Mouse (Mus musculus): ENCODE results near the gene Hic1. TPM values are rescaled to one million over a fixed set of nuclear protein-coding genes. Genes with fewer than 3 reads are reported as not detected.
A peak's percentile ranks its signal among the peaks of the same experiment; 100 is the strongest.

Gene Hic1
- polyA plus RNA-seq, 1 experiment from 2014 or later, result 1.3 TPM

DNA sequence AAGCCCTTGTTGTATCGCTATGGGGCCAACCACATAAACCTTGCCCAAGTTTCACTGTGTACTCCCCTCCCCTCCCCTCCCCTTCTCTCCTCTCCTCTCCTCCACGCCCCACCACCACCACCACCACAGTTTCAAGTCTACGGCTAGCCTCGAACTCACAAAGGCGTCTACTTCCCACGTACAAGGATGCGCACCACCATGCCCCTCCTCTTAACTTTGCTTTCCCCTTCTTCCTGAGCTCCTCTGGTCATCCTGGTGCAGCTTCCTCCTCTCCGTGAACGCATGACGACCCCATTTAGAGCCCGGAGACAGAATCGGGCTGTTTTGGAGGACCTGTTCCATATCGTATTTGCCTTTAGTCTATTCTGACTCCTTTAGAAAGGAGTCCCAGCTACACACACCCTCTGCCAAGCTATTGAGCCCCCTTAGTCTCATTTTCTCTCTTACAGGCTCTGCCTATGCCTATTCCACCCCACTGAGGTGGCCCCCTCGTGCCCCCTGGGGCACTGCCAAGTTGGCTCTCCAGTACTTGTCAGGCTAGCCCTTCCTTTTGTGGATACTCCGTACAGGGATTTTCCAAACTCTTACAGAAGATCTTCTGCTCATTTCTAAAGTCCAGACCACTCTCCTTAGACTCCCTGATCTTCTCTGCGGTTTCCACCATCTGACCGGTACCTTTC is 2.0 kb upstream of the Hic1 start:
- WGBS, result 5% methylated on average over 17 of the region's 17 CpGs
- H3K4me3 ChIP-seq, result peak overlapping the region; percentile 73; the same call in 1 of the 2 replicates
- H3K27me3 ChIP-seq (replicated peaks; ENCODE audit: low read depth, poor library complexity, severe bottlenecking), result peaks cover 88% of the 10 kb centered on the region
- peaks cover 71% of the 10 kb centered on the region for H3K4me1 ChIP-seq
- DNase-seq (ENCODE audit: low spot score), result no peak
- H3K36me3 ChIP-seq (replicated peaks), result peaks cover 4% of the 10 kb centered on the region
- H3K27ac ChIP-seq (replicated peaks), result no peak overlapping the region
- H3K9me3 ChIP-seq, result no peaks in the 10 kb centered on the region

DNA sequence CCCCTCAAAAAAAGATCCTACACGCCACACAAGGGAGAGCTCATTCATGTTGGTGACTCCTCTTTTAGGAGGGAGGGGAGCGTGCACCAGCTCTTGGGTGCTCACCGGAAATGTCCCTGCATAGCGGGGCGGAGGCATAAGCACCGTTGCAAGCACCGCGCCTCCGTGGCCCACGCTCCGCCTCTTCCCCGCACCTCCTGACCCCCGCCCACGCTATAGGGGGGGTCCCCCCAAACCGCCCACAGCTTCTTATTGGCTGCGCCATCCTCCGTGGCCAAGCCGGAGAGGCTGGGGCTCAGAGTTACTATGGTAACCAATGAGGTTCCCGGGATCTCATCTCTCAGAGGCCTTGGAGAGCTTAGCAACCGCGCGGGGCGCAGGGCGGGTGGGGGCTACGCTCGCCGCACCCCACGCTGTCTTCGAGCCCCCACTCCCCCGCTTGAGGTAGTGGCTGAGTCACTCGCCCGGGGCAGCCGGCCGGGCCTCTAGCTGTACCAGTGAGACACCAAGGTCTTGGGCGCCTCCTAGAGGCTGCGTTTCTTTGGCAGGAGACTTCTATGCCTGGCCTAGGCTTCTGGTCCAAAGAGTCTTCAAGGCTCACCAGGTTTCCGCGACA is 925 bp upstream of the Hic1 start:
- peak; percentile 88 for DNase-seq (ENCODE audit: low spot score)
- peaks cover 91% of the 10 kb centered on the region for H3K27me3 ChIP-seq (replicated peaks; ENCODE audit: low read depth, poor library complexity, severe bottlenecking)
- peak overlapping the region; percentile 59 for H3K4me3 ChIP-seq
- no peaks in the 10 kb centered on the region for H3K9me3 ChIP-seq
- WGBS, result under 1% methylated on average over 38 of the region's 38 CpGs
- H3K27ac ChIP-seq (replicated peaks), result no peak overlapping the region
- peaks cover 82% of the 10 kb centered on the region for H3K4me1 ChIP-seq
- no peaks in the 10 kb centered on the region; the same call in 1 of the 2 replicates for H3K36me3 ChIP-seq (replicated peaks)

DNA sequence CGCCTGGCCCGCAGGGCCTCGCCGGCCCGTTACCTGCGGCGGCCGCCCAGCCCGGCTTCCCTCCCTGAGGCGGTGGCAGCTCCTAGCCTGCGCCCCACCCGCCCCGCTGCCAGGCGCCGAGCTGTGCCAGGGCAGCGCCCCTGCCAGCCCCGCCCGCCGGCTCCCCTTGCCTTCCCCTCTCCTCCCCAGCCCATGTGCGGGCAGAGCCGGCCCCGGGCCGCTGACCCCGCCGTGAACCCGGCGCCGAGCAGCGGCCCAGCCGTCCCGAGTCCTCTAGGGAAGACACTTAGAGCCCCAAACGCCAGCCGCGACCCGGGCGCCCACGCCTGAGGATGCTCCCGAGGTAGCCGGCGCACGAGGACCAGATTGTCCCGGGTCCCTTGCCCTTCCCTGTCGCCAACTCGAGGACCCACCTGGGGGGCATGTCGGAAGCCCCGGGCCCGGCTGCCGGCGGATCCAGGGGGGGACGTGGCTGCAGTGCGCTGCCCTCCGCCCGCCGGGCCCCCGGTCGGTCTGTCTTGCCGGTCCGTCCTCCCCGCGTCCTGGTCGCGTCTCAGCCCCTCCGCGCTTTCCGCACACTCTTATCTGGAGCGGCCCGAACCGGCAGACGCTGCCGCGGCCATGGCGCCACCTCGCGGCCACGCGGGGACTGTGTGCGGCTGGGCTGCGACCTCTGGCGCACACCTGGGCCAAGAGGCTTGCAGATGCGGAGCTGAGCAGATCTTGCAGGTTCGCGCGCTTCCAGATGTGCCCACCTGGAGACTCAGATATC is 543 bp downstream of the Hic1 start:
- DNase-seq (ENCODE audit: low spot score), result peak; percentile 91
- peak overlapping the region; percentile 58 for H3K4me3 ChIP-seq
- peaks cover 100% of the 10 kb centered on the region for H3K27me3 ChIP-seq (replicated peaks; ENCODE audit: low read depth, poor library complexity, severe bottlenecking)
- H3K9me3 ChIP-seq, result no peaks in the 10 kb centered on the region
- peak overlapping the region; percentile 77 for H3K27ac ChIP-seq (replicated peaks)
- H3K36me3 ChIP-seq (replicated peaks), result peaks cover 10% of the 10 kb centered on the region
- H3K4me1 ChIP-seq, result peaks cover 85% of the 10 kb centered on the region
- under 1% methylated on average over 83 of the region's 83 CpGs for WGBS

DNA sequence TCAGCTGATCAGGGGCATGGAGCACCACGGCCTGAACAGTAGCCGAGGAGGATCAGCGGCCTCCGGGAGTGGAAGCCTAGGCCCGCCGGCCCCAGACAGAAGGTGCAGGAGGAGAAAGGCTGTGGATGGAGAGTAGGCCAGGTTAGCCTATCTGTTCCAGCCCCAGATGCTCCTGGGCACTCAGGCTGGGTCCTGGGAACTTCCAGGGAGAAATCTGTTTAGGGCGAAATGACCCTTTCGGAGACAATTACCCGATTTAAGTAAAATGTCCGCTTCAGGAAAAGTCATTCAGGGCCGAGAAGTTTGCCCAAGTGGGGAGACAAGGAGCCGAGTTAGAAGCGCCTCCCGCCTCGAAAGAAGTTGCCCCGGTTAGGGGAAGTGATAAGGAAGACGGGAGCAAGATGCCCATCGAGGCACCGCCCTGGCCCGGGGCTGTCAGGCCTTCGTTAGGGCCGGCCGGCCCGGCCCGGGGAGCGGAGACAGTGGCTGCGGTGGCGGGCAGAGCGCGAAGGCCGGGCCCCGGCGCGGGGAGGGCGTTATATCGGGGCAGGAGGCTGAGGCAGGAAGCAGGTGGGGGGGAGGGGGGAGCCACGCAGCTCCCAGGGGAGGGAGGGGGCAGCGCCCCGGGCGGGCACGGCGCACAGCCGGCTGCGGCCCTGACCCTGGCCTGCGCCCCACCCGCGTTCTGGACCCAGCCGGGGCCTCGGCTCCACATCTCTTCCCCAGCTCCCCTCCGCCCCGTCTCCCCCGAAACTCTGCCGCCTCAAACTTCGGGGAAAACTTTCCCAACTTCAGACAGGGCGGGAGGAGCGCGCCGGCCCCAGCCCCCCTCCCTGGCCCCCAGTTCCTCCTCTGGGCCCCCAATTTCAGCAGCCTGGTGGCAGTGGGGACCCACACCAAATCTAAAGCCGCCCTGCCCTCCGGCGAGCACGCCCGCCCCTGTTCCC is 1.4 kb downstream of the Hic1 start:
- peak; percentile 46 for DNase-seq (ENCODE audit: low spot score)
- WGBS, result 3% methylated on average over 63 of the region's 63 CpGs
- peaks cover 76% of the 10 kb centered on the region for H3K4me1 ChIP-seq
- H3K27me3 ChIP-seq (replicated peaks; ENCODE audit: low read depth, poor library complexity, severe bottlenecking), result peaks cover 100% of the 10 kb centered on the region
- H3K36me3 ChIP-seq (replicated peaks), result peaks cover 18% of the 10 kb centered on the region
- peak overlapping the region; percentile 58 for H3K4me3 ChIP-seq
- H3K27ac ChIP-seq (replicated peaks), result peak overlapping the region; percentile 77
- no peaks in the 10 kb centered on the region for H3K9me3 ChIP-seq

DNA sequence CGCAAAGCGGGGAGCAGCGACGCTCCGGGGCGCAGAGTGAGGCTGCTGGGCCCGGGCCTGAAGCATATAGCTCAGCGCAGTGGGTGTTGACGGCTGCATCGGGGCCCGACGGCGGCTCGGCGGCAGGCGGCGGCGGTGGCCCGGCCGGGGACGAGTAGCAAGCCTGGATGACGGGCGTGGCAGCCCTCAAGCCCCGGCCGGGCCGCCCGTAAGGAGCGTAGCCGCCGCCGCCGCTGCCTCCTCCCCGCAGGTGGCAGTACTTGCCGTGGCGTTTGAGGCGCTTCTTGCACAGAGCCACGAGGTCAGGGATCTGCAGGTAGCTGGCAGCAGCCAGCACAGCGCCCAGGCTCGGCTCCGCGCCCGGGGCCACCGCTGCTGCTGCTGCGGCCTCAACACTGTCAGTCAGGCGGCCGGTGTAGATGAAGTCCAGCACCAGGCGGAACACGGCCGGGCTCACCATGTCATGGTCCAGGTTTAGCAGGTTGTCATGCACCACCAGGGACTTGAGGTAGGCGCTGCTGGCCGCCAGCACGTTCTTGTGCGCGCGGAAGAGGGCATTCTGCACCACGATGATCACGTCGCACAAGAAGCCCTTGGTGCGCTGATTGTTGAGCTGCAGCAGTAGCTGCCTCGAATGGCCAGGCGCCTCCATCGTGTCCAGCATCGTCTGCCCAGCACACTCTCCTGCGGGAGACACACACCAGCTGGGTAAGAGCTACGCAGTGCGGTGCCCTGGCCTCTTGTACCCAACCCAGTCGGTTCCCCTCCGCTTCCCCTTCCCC is 2.3 kb downstream of the Hic1 start:
- H3K4me1 ChIP-seq, result peaks cover 68% of the 10 kb centered on the region
- 2% methylated on average over 68 of the region's 68 CpGs for WGBS
- H3K27ac ChIP-seq (replicated peaks), result peak overlapping the region; percentile 36

DNA sequence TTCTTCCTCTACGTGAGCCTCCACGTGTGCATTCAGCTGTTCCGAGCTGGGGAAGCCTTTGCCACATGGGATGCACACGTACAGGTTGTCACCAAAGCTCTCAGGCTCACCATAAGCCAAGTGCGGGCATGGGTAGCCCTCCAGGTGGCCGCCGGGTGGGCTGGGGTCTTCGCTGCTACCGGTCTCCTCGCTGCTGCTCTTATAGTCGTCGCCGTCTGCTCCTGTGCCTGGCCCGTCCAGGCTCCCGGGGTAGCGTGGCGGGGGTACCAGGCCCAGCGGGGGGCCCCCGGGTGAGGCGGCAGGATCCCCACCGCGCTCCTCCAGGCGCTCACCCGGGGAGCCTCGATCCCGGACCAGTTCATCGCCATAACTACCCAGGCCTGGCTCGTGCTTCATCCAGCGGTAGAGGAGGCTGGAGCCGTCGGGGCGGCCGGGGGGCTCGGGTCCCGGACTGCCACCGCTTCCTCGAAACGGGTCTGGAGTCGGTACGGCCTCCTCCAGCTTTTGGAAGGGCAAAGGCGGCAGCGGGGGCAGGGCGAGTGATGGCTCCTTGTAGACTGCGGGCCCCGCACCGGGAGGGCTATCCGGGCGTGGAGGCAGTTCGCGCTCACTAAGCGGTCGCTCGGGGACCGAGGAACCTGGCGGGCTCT is 3.0 kb downstream of the Hic1 start:
- Histone ChIP-seq H3K27ac (replicated peaks) (peak overlapping the region; percentile 36), H3K9me3 (no peaks in the 10 kb centered on the region), H3K4me3 (peak overlapping the region; percentile 58), H3K27me3 (replicated peaks; ENCODE audit: low read depth, poor library complexity, severe bottlenecking) (peaks cover 91% of the 10 kb centered on the region), H3K36me3 (replicated peaks) (peaks cover 34% of the 10 kb centered on the region), H3K4me1 (peaks cover 69% of the 10 kb centered on the region)
- 3% methylated on average over 55 of the region's 55 CpGs for WGBS
- peak; percentile 40 for DNase-seq (ENCODE audit: low spot score)

More for the DNA sequence above, 2.3 kb downstream of the Hic1 start:
- Histone ChIP-seq H3K27me3 (replicated peaks; ENCODE audit: low read depth, poor library complexity, severe bottlenecking) (peaks cover 98% of the 10 kb centered on the region), H3K9me3 (no peaks in the 10 kb centered on the region), H3K4me3 (peak overlapping the region; percentile 58), H3K36me3 (replicated peaks) (peaks cover 26% of the 10 kb centered on the region)
- DNase-seq (ENCODE audit: low spot score), result peak; percentile 67

DNA sequence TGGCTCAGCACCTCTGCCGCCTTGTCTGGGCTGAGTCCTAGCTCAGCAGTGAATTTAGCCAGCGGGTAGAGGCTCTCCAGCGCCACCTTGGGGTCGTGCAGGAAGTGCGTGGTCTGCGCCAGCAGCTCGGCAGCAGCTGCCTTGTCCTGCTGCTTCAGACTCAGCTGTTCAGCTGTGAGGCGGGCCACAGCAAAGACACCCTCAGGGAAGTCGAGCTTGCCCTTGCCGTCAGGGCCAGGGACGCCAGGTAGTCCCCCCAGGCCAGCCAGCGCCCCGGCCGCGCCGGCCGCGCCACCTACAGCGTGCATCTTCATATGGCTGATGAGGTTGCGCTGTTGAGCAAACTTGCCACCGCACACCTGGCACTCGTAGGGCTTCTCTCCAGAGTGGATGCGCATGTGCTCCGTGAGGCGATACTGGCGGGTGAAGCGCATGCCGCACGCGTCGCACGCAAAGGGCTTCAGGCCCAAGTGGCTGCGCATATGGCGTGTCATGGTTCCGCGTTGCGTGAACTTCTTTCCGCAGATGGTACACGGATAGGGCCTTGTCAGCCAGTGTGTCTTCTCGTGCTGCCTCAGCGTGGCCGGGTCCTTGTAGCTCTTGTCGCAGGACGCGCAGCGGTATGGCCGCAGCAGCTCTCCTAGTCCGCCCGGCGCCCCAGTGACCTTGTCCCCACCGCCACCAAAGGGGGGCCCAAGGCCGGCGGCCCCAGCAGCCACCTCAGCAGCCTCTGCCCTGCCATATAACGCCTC is 3.7 kb downstream of the Hic1 start:
- Histone ChIP-seq H3K9me3 (no peaks in the 10 kb centered on the region), H3K4me1 (peaks cover 67% of the 10 kb centered on the region), H3K27me3 (replicated peaks; ENCODE audit: low read depth, poor library complexity, severe bottlenecking) (peaks cover 84% of the 10 kb centered on the region), H3K36me3 (replicated peaks) (peaks cover 41% of the 10 kb centered on the region), H3K27ac (replicated peaks) (no peak overlapping the region), H3K4me3 (peak overlapping the region; percentile 58)
- 3% methylated on average over 54 of the region's 54 CpGs for WGBS
- peak; percentile 80 for DNase-seq (ENCODE audit: low spot score)

DNA sequence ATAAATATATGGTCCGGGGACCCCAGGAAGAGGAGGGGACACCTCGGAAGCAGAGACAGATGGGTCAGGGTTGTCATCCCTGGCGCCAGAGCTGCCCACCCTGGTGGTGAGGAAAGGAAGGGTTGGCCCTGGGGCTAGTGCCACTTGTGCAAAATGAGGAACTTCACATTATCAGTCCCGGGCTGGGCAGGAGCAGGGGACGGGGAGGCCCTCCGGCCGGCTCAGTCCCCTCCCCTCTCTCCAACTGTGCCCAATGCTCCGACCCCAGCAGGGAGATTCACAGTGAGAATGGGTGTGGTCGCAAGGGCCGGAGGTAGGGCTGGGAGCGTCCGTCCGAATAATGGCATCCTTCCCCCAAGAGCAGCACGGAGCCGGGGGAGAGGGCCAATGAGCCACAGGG is 4.6 kb downstream of the Hic1 start:
- peaks cover 49% of the 10 kb centered on the region for H3K36me3 ChIP-seq (replicated peaks)
- 13% methylated on average over 15 of the region's 15 CpGs for WGBS
- peaks cover 75% of the 10 kb centered on the region for H3K27me3 ChIP-seq (replicated peaks; ENCODE audit: low read depth, poor library complexity, severe bottlenecking)
- DNase-seq (ENCODE audit: low spot score), result peak; percentile 28
- no peaks in the 10 kb centered on the region for H3K9me3 ChIP-seq
- H3K27ac ChIP-seq (replicated peaks), result no peak overlapping the region
- peak overlapping the region; percentile 58; the same call in 1 of the 2 replicates for H3K4me3 ChIP-seq
- H3K4me1 ChIP-seq, result peaks cover 58% of the 10 kb centered on the region

DNA sequence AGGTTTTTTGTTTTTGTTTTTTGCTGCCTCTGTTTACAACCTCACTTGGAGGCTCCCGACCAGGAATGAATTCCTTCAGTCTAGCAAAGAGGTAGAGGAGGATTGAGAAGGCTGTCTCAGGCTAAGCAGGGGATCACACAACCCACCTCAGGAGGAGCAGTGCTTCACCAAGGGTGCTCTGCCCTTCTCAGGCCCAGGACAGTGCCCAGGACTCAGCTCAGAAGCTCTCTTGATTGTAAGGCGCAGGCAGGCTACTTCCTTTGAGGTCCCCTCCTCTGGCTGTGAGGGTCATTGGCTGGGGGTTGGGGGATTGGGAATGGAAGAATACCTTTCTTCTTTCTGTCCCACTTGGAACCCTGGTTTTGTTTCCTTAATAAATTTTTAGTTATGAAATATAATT is 5.3 kb downstream of the Hic1 start:
- 83% methylated on average over 2 of the region's 2 CpGs for WGBS

DNA sequence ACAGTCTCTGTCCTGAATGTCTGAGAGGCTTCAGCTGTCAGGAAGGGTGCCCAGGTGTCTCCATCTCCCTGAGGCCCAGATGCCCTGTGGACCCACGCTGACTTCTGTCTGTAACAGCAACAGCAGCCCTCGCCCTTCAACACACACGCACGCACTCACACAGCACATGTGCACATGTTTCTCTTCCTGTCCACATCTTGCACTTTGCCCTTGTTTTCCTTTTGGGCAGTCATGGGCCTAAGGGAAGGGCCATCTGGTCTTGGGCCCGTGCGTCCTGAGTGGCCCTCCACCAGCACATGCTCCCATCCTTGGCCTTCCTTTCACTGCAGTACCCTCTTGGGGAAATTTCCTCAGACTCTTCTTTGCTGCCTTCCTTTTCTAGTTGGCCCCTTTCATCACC is 5.9 kb downstream of the Hic1 start:
- WGBS, result 82% methylated on average over 6 of the region's 6 CpGs
- Histone ChIP-seq H3K36me3 (replicated peaks) (peaks cover 63% of the 10 kb centered on the region), H3K27me3 (replicated peaks; ENCODE audit: low read depth, poor library complexity, severe bottlenecking) (peaks cover 62% of the 10 kb centered on the region)

More for the DNA sequence above, 5.3 kb downstream of the Hic1 start:
- Histone ChIP-seq H3K27ac (replicated peaks) (no peak overlapping the region), H3K4me3 (no peak overlapping the region), H3K9me3 (no peaks in the 10 kb centered on the region), H3K4me1 (peaks cover 51% of the 10 kb centered on the region), H3K36me3 (replicated peaks) (peaks cover 56% of the 10 kb centered on the region), H3K27me3 (replicated peaks; ENCODE audit: low read depth, poor library complexity, severe bottlenecking) (peaks cover 68% of the 10 kb centered on the region)
- no peak for DNase-seq (ENCODE audit: low spot score)

More for the DNA sequence above, 5.9 kb downstream of the Hic1 start:
- no peak overlapping the region for H3K27ac ChIP-seq (replicated peaks)
- H3K4me3 ChIP-seq, result no peak overlapping the region
- H3K9me3 ChIP-seq, result no peaks in the 10 kb centered on the region
- DNase-seq (ENCODE audit: low spot score), result no peak
- H3K4me1 ChIP-seq, result peaks cover 50% of the 10 kb centered on the region

Data from embryonic facial prominence, embryonic 10.5 days (tissue).